Mouse (Mus musculus) megakaryocyte, embryonic 14.5 days (primary cell): ENCODE measurements around the gene Polr2f.

Experiments used
- FLI1 ChIP-seq: IDR thresholded peaks from 2 replicates; pipeline ENCODE4 v1.6.1; 2012; ENCODE audit warnings: low read length, inconsistent platforms, mixed read lengths
- GATA1 ChIP-seq: IDR thresholded peaks from 3 replicates; pipeline ENCODE4 v1.6.1; 2012; ENCODE audit warnings: mixed read lengths, low read length, inconsistent platforms, borderline replicate concordance

DNA sequence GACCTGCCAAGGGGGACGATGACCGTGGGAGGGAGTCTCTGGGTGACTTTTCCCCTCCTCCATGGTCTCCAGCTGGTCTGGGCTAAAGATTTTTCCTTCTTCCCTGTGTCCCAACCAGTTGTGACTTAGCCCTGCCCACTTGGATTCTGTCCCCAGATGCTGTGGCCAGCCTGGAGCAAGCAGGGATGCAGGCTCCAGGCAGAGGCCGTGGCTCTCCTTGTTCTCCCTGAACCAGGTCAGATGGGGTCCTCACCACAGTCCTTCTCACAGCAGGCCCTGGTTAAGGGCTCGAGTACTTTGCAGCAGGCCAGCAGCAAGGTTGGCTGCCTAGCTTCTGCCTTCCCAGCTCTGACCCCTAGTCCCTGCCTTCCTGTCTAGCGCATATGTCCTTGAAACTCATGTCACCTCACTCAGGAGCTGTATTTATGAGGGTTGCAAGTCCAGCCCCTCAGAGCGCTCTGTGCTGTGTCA, 7.6 kb upstream of the Polr2f start:
- no peak for TF ChIP-seq GATA1
- TF ChIP-seq FLI1 = no peak
